Mouse (Mus musculus) liver, embryonic 12.5 days (tissue): ENCODE measurements around the gene Gab3. TPM values are rescaled to one million over a fixed set of nuclear protein-coding genes. Genes with fewer than 3 reads are reported as not detected.

Source experiments
- ATAC-seq: fragments of 200-750 bp; cut with Nextera tagmentation; 2 replicates; pipeline ENCODE4 v1.8.0; 2017; ENCODE audit warnings: moderate number of reproducible peaks, mild to moderate bottlenecking, moderate library complexity
- H3K27ac ChIP-seq: fragments of 300-500 bp; sonication (generic); 2 replicates; pipeline ENCODE4 v1.5.1; 2016; ENCODE audit warnings: mild to moderate bottlenecking
- H3K27me3 ChIP-seq: fragments of 300-500 bp; sonication (generic); replicated peaks from 2 replicates; pipeline ENCODE4 v1.6.1; 2016; ENCODE audit warnings: mild to moderate bottlenecking, moderate library complexity
- H3K36me3 ChIP-seq: fragments of 300-500 bp; sonication (generic); 2 replicates; pipeline ENCODE4 v1.6.1; 2016; ENCODE audit warnings: mild to moderate bottlenecking, moderate library complexity
- H3K4me1 ChIP-seq: fragments of 300-500 bp; sonication (generic); 2 replicates; pipeline ENCODE4 v1.6.1; 2016
- H3K4me2 ChIP-seq: fragments of 300-500 bp; sonication (generic); 2 replicates; pipeline ENCODE4 v1.6.1; 2016; ENCODE audit warnings: mild to moderate bottlenecking, moderate library complexity
- H3K4me3 ChIP-seq: fragments of 300-500 bp; sonication (generic); 2 replicates; pipeline ENCODE4 v1.5.1; 2016; ENCODE audit warnings: mild to moderate bottlenecking, moderate library complexity
- H3K9ac ChIP-seq: fragments of 300-500 bp; sonication (generic); 2 replicates; pipeline ENCODE4 v1.6.1; 2016; ENCODE audit warnings: mild to moderate bottlenecking, moderate library complexity
- H3K9me3 ChIP-seq: fragments of 300-500 bp; sonication (generic); replicated peaks from 2 replicates; pipeline ENCODE4 v1.6.1; 2016; ENCODE audit warnings: mild to moderate bottlenecking, moderate library complexity
- WGBS: fragments of 180-500 bp; shearing (Covaris S2); methylation state at CpG from one replicate; pipeline ENCODE4 v1.1.7; 2016; ENCODE audit not compliant: insufficient replicate concordance; 5-methylcytosine and 5-hydroxymethylcytosine counted together
- polyA plus RNA-seq: library from polyadenylated mRNA; unstranded; fragments of >200 nt; fragmentation: Nextera tagmentation; extraction: Ambion mirVana; gene quantifications from 2 replicates; pipeline ENCODE4 v1.2.1, GENCODE M21; 2016

Gab3 gene
- polyA plus RNA-seq, result 1.0 and 1.4 TPM in 2 replicates

GRCm38 (mm10) chrX:75084774-75085508 lies at the start of gene Gab3:
Gab3 (minus strand) TSS chrX:75085458.
- Histone ChIP-seq H3K27ac (peak within 1 kb of the TSS; percentile 40), H3K9me3 (no peaks in the 10 kb centered on the region), H3K4me3 (peak within 1 kb of the TSS; percentile 63), H3K36me3 (no peaks in the 10 kb centered on the region), H3K4me1 (peaks cover 5% of the 10 kb centered on the region; the same call in 1 of the 2 replicates), H3K27me3 (no peaks in the 10 kb centered on the region), H3K4me2 (peak within 1 kb of the TSS; percentile 73), H3K9ac (peak within 1 kb of the TSS; percentile 68)
- whole genome bisulfite sequencing, result 20% methylated on average over 5 of the region's 17 CpGs
- peak; percentile 93 for ATAC-seq

- peak; percentile 99 for ATAC-seq
- 8% methylated on average over 36 of the region's 36 CpGs for WGBS
- Histone ChIP-seq H3K9me3 (no peaks in the 10 kb centered on the region), H3K27me3 (no peaks in the 10 kb centered on the region), H3K9ac (peak within 1 kb of the TSS; percentile 79), H3K4me1 (peaks cover 23% of the 10 kb centered on the region), H3K4me2 (peak within 1 kb of the TSS; percentile 67), H3K36me3 (peaks cover 9% of the 10 kb centered on the region), H3K4me3 (peak within 1 kb of the TSS; percentile 68), H3K27ac (peak within 1 kb of the TSS; percentile 91)
These were observed 45.4 kb upstream of the Gab3 start, which contains the start of gene Mpp1 for GRCm38 (mm10) chrX:75130467-75131160. Mpp1 (minus strand) TSS chrX:75131016.

GRCm38 (mm10) chrX:75129474-75129873 lies 44.2 kb upstream of the Gab3 start:
- H3K4me1 ChIP-seq, result peaks cover 23% of the 10 kb centered on the region
- peaks cover 20% of the 10 kb centered on the region for H3K36me3 ChIP-seq
- peak overlapping the region; percentile 91 for H3K27ac ChIP-seq
- no peaks in the 10 kb centered on the region for H3K9me3 ChIP-seq
- H3K9ac ChIP-seq, result peak overlapping the region; percentile 79
- WGBS, result 20% methylated on average over 2 of the region's 2 CpGs
- H3K4me3 ChIP-seq, result peak overlapping the region; percentile 68
- peak overlapping the region; percentile 67 for H3K4me2 ChIP-seq
- H3K27me3 ChIP-seq, result no peaks in the 10 kb centered on the region
- ATAC-seq, result peak; percentile 16; the same call in 1 of the 2 replicates

GRCm38 (mm10) chrX:75128333-75128980 lies 43.2 kb upstream of the Gab3 start:
- Histone ChIP-seq H3K27ac (peak overlapping the region; percentile 75), H3K4me3 (peak overlapping the region; percentile 34), H3K27me3 (no peaks in the 10 kb centered on the region), H3K4me1 (peaks cover 23% of the 10 kb centered on the region), H3K36me3 (peaks cover 26% of the 10 kb centered on the region), H3K4me2 (peak overlapping the region; percentile 67), H3K9ac (peak overlapping the region; percentile 55), H3K9me3 (no peaks in the 10 kb centered on the region)
- ATAC-seq, result no peak

- no peak overlapping the region for H3K9ac ChIP-seq
- H3K4me3 ChIP-seq, result no peak overlapping the region
- H3K27ac ChIP-seq, result no peak overlapping the region
- H3K4me2 ChIP-seq, result peak overlapping the region; percentile 1
- ATAC-seq, result no peak
- H3K4me1 ChIP-seq, result peaks cover 23% of the 10 kb centered on the region
- no peaks in the 10 kb centered on the region for H3K9me3 ChIP-seq
- no peaks in the 10 kb centered on the region for H3K27me3 ChIP-seq
- peaks cover 36% of the 10 kb centered on the region for H3K36me3 ChIP-seq
These were observed 41.6 kb upstream of the Gab3 start for GRCm38 (mm10) chrX:75126893-75127292.

- Histone ChIP-seq H3K27me3 (no peaks in the 10 kb centered on the region), H3K4me2 (no peak overlapping the region), H3K9me3 (no peaks in the 10 kb centered on the region), H3K36me3 (peaks cover 47% of the 10 kb centered on the region), H3K27ac (no peak overlapping the region), H3K9ac (no peak overlapping the region), H3K4me3 (no peak overlapping the region), H3K4me1 (peaks cover 22% of the 10 kb centered on the region)
- 78% methylated on average over 3 of the region's 3 CpGs for WGBS
- ATAC-seq, result no peak
These were observed 40.3 kb upstream of the Gab3 start for GRCm38 (mm10) chrX:75125606-75126005.

- H3K4me3 ChIP-seq, result no peak overlapping the region
- H3K4me1 ChIP-seq, result peaks cover 42% of the 10 kb centered on the region
- H3K27ac ChIP-seq, result peak overlapping the region; percentile 90
- H3K4me2 ChIP-seq, result peak overlapping the region; percentile 28
- no peaks in the 10 kb centered on the region for H3K9me3 ChIP-seq
- H3K27me3 ChIP-seq, result no peaks in the 10 kb centered on the region
- peaks cover 72% of the 10 kb centered on the region for H3K36me3 ChIP-seq
- no peak overlapping the region for H3K9ac ChIP-seq
- ATAC-seq, result peak; percentile 97
These were observed 30.3 kb upstream of the Gab3 start for GRCm38 (mm10) chrX:75115550-75115949.

GRCm38 (mm10) chrX:75102293-75102692 lies 17.0 kb upstream of the Gab3 start:
- Histone ChIP-seq H3K27ac (no peak overlapping the region), H3K27me3 (no peaks in the 10 kb centered on the region), H3K4me1 (peaks cover 11% of the 10 kb centered on the region; the same call in 1 of the 2 replicates), H3K9me3 (no peaks in the 10 kb centered on the region), H3K9ac (no peak overlapping the region), H3K4me3 (no peak overlapping the region), H3K4me2 (no peak overlapping the region), H3K36me3 (peaks cover 91% of the 10 kb centered on the region)
- WGBS, result 68% methylated on average over 6 of the region's 6 CpGs
- peak; percentile 46; the same call in 1 of the 2 replicates for ATAC-seq

GRCm38 (mm10) chrX:75098799-75099198 lies 13.5 kb upstream of the Gab3 start:
- Histone ChIP-seq H3K4me2 (peak overlapping the region; percentile 70), H3K27me3 (no peaks in the 10 kb centered on the region), H3K9ac (no peak overlapping the region), H3K4me1 (peaks cover 16% of the 10 kb centered on the region; the same call in 1 of the 2 replicates), H3K9me3 (no peaks in the 10 kb centered on the region), H3K27ac (no peak overlapping the region), H3K36me3 (peaks cover 57% of the 10 kb centered on the region), H3K4me3 (0 out of 2 replicates have a peak overlapping the region, but pooled peaks have one; percentile 32)
- ATAC-seq, result no peak
- 80% methylated on average over 8 of the region's 8 CpGs for WGBS

GRCm38 (mm10) chrX:75096163-75096770 lies 11.0 kb upstream of the Gab3 start:
- Histone ChIP-seq H3K4me1 (peaks cover 16% of the 10 kb centered on the region; the same call in 1 of the 2 replicates), H3K27me3 (no peaks in the 10 kb centered on the region), H3K9ac (peak overlapping the region; percentile 77), H3K4me2 (peak overlapping the region; percentile 70), H3K36me3 (peaks cover 32% of the 10 kb centered on the region), H3K4me3 (peak overlapping the region; percentile 67), H3K27ac (peak overlapping the region; percentile 84), H3K9me3 (no peaks in the 10 kb centered on the region)
- peak; percentile 48 for ATAC-seq
- 15% methylated on average over 23 of the region's 23 CpGs for WGBS

GRCm38 (mm10) chrX:75095369-75096162 lies 10.3 kb upstream of the Gab3 start, which contains the start of gene Dkc1:
Dkc1 (plus strand) TSS chrX:75095854.
- Histone ChIP-seq H3K4me2 (peak within 1 kb of the TSS; percentile 70), H3K27me3 (no peaks in the 10 kb centered on the region), H3K36me3 (peaks cover 25% of the 10 kb centered on the region), H3K27ac (peak within 1 kb of the TSS; percentile 84), H3K4me3 (peak within 1 kb of the TSS; percentile 67), H3K4me1 (peaks cover 16% of the 10 kb centered on the region; the same call in 1 of the 2 replicates), H3K9ac (peak within 1 kb of the TSS; percentile 77), H3K9me3 (no peaks in the 10 kb centered on the region)
- 12% methylated on average over 28 of the region's 29 CpGs for WGBS
- ATAC-seq, result peak; percentile 100
